Mouse (Mus musculus) spleen, adult 12 weeks (tissue): ENCODE results near the gene Tedc1.
"Not testable (repeated sequence)": the region's sequence is repeated elsewhere in the genome, so short reads cannot be mapped to it uniquely, and the experiment has no call there.

Experiments used
- DNase-seq: peaks from one replicate; pipeline ENCODE4 v3.0.0; 2022; ENCODE audit warnings: low spot score

The Tedc1 gene

GRCm38 (mm10) chr12:113154747-113155075 lies 1.5 kb upstream of the Tedc1 start:
- no peak for DNase-seq

- DNase-seq = no peak
Measured at GRCm38 (mm10) chr12:113155076-113155771, 997 bp upstream of the Tedc1 start.

GRCm38 (mm10) chr12:113156540-113156929 lies 314 bp downstream of the Tedc1 start:
- DNase-seq = no peak

GRCm38 (mm10) chr12:113157002-113157401 lies 781 bp downstream of the Tedc1 start:
- DNase-seq = no peak

- DNase-seq = no peak
Measured at GRCm38 (mm10) chr12:113157521-113157920, 1.3 kb downstream of the Tedc1 start.

GRCm38 (mm10) chr12:113157971-113158370 lies 1.8 kb downstream of the Tedc1 start:
- no peak for DNase-seq

- DNase-seq = no peak
Measured at GRCm38 (mm10) chr12:113163561-113164006, 7.4 kb downstream of the Tedc1 start.

- peak; percentile 36 for DNase-seq
Measured at GRCm38 (mm10) chr12:113168031-113168536, 11.9 kb downstream of the Tedc1 start.

GRCm38 (mm10) chr12:113176960-113177725 lies 20.9 kb downstream of the Tedc1 start:
- no peak for DNase-seq

- DNase-seq = no peak
Measured at GRCm38 (mm10) chr12:113181020-113181419, 24.8 kb downstream of the Tedc1 start.

GRCm38 (mm10) chr12:113184945-113185344 lies 28.7 kb downstream of the Tedc1 start:
- DNase-seq = no peak

- DNase-seq = no peak
Measured at GRCm38 (mm10) chr12:113185442-113186291, 29.4 kb downstream of the Tedc1 start, which contains the start of gene Tmem121. TSS of gene Tmem121 (plus strand) at chr12:113185930.

GRCm38 (mm10) chr12:113186326-113187010 lies 30.2 kb downstream of the Tedc1 start:
- DNase-seq = no peak

GRCm38 (mm10) chr12:113187011-113187375 lies 30.8 kb downstream of the Tedc1 start:
- DNase-seq = no peak

GRCm38 (mm10) chr12:113187584-113188295 lies 31.5 kb downstream of the Tedc1 start:
- peak; percentile 56 for DNase-seq

- no peak for DNase-seq
Measured at GRCm38 (mm10) chr12:113188349-113189055, 32.3 kb downstream of the Tedc1 start.

GRCm38 (mm10) chr12:113193423-113193822 lies 37.2 kb downstream of the Tedc1 start:
- DNase-seq = no peak

GRCm38 (mm10) chr12:113199132-113199531 lies 42.9 kb downstream of the Tedc1 start:
- DNase-seq = not testable (repeated sequence)

- no peak for DNase-seq
Measured at GRCm38 (mm10) chr12:113201301-113201700, 45.1 kb downstream of the Tedc1 start.

- DNase-seq = no peak
Measured at GRCm38 (mm10) chr12:113202008-113202407, 45.8 kb downstream of the Tedc1 start.
